Mouse (Mus musculus): Measurements from ENCODE around the gene Acnat1.

GRCm38 (mm10) chr4:49519476-49519875 is 45.8 kb upstream of the Acnat1 start:
- TF ChIP-seq EP300 (IDR thresholded peaks at IDR 0.05; ENCODE audit: insufficient read depth, low read depth, low read length) (no peak), CTCF (IDR thresholded peaks at IDR 0.05; ENCODE audit: low read depth, low read length) (peak; percentile 36), POLR2A (IDR thresholded peaks at IDR 0.05; ENCODE audit: insufficient read depth, low read length) (no peak)
